Mouse (Mus musculus) cerebellum, postnatal 10 days (tissue): ENCODE measurements at regions not wholly inside any gene's neighbourhood (a gene's known extent, or its start where the extent isn't known, plus 50 kb on each side); places are given as distances from the start of the nearest gene placed in this dataset.

ENCODE experiments used
- DNase-seq, 2 experiments: peaks; one replicate each; pipeline ENCODE4 v3.0.0; 2021; ENCODE audit warnings: mixed read lengths in 2 of 2

DNA sequence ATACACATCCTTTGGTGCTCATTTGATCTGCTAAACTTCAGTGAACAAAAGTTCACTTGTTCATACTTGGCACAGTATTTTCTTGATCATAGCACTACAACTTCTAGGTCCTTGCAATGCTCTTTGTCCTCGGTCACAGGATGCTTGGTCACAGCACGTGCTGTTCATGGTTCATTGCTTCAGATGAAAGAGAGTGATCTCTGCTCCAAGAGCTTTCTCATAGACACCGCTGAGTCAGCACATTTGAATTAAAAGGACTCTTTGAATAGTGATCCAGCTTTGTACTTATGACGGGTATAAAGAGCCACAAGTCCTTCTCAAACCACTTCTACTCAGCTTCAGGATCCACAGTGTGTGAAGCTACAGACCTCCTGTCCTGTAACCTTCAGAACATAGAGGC, 649.3 kb upstream of the Arrdc4 start:
- peak; percentile 5 to 6 for DNase-seq

DNA sequence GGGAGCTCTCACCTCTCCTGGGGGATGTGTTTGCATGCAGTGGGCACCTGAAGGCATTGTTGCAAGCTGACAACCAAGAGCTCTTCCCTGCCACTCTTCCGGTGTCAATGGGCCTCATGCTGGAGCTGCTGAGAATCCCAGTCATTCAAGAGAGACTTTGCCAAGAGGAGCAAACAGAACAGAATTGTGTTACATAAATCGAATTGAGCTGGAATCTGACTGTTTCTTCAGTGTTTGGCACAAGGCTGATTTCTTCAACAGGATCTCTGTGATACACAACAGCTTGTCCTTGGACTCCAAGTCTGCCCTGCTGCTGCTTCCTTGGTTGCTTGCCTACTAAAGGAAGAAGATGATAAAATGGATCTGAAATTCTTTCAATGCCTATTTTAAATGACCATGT, 647.8 kb upstream of the Arrdc4 start:
- DNase-seq = peak; percentile 3
